Mouse (Mus musculus) adipose tissue, adult 10 weeks (tissue): ENCODE results near the gene Spty2d1. TPM values are rescaled to one million over a fixed set of nuclear protein-coding genes. Genes with fewer than 3 reads are reported as not detected.

ENCODE experiments used
- polyA plus RNA-seq: library from polyadenylated mRNA; stranded (reverse); fragments of 350-450 nt; fragmentation: Illumina TruSeq; extraction: RNeasy Lipid Tissue Mini Kit (QIAGEN cat#74804); gene quantifications from one replicate; pipeline ENCODE4 v1.2.3, GENCODE M21; 2014; ENCODE audit warnings: low read depth, low replicate concordance

Spty2d1 gene
- polyA plus RNA-seq: 20.6 TPM

GRCm38 (mm10) chr7:47008168-47008993 is at the start of gene Spty2d1:
Gene Spty2d1 (minus strand): TSS chr7:47008411.

DNA sequence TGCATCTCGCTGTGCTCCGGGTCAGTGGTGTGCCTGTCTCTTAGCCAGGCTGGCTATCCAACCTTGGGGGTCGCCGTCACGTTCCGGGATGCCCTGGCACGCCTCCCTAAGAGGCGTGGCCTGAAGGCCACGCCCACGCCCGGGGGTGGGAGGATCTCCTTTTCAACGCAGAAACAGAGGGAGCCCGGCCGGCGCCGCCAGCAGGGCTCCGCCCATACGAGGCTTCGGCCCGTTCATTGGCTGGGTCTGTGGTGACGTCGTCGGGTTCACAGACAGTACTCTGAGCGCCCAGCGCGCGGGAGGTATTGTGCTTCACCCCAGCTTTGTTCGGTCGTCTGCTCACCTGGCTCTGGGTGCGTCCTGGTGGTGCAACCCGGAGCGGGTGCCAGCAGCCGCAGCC is 42.2 kb upstream of the Spty2d1 start, which contains the start of gene Tmem86a:
Gene Tmem86a (plus strand): TSS at position 236 of the 400 bp plus-strand sequence.

DNA sequence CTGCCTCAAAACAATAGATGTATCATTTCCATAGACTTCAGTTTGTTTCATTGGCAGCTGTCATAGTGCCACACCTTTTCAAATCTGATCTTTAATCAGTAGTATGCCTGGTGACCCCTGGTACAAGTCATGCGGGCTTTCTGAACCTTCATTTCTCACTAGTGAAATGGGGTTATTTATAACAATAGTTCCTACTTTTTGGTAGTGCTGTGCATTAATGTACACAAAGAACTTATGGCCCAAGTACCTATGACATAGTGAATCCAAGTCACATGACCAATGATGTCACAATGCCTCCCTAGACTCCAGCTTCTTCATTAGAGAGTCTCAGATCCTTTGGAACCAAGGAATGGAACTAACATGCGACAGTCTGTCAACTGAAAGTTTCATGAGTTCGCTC is 24.9 kb downstream of the Spty2d1 start, which contains the start of gene Gm9999:
Gene Gm9999 (plus strand): TSS at position 301 of the 400 bp plus-strand sequence.

GRCm38 (mm10) chr7:46957831-46958691 is 50.1 kb downstream of the Spty2d1 start, which contains the start of gene Uevld:
Gene Uevld (minus strand): TSS chr7:46958527.

Other genes starting within 250 kb of the Spty2d1 start
- gene Hps5, start 212.3 kb downstream of the Spty2d1 start, polyA plus RNA-seq: 26.3 TPM
- 25.4 TPM for gene Gtf2h1, start 212.3 kb downstream of the Spty2d1 start, polyA plus RNA-seq
- 398 TPM for gene Ldha, start 166.9 kb downstream of the Spty2d1 start, polyA plus RNA-seq
- gene Ldhc, start 147.2 kb downstream of the Spty2d1 start, polyA plus RNA-seq: 73.9 TPM
- 89.0 TPM for gene Tsg101, start 88.4 kb downstream of the Spty2d1 start, polyA plus RNA-seq
- 15.0 TPM for gene Uevld, start 49.9 kb downstream of the Spty2d1 start, polyA plus RNA-seq
- gene Gm9999, start 24.8 kb downstream of the Spty2d1 start, polyA plus RNA-seq: 45.0 TPM
- gene Tmem86a, start 42.2 kb upstream of the Spty2d1 start, polyA plus RNA-seq: 18.6 TPM
- gene Ptpn5, start 125.3 kb upstream of the Spty2d1 start, polyA plus RNA-seq: 51.8 TPM
- not detected for gene Mrgpra6, start 196.5 kb upstream of the Spty2d1 start, polyA plus RNA-seq
- not detected for gene Mrgpra9, start 244.4 kb upstream of the Spty2d1 start, polyA plus RNA-seq